14 mouse cellular contexts compared by ENCODE assay signal in genomic region chr3:133357426-133357974, GRCm38 (mm10).
"Had no signal": no experiment of that assay in that cellular context is flagged by ENCODE, and none has a peak within 500 bp of the region (broad histone marks: within the 10 kb centered on the region; RNA-seq: fewer than 3 reads in every experiment).

No protein-coding gene starts in this region.

- H3K27me3 ChIP-seq: liver, embryonic 15.5 days; neural tube, embryonic 15.5 days had no signal

- H3K9me3 ChIP-seq: liver, embryonic 15.5 days; midbrain, embryonic 10.5 days; neural tube, embryonic 15.5 days had no signal

- H3K4me3 ChIP-seq: layer of hippocampus, adult 2 months; liver, embryonic 15.5 days; midbrain, embryonic 10.5 days; myocyte; neural tube, embryonic 15.5 days had no signal

- H3K9ac ChIP-seq: liver, embryonic 15.5 days; neural tube, embryonic 15.5 days had no signal

- H3K4me1 ChIP-seq: liver, embryonic 15.5 days; midbrain, embryonic 10.5 days; neural tube, embryonic 15.5 days had no signal

- H3K4me2 ChIP-seq: liver, embryonic 11.5 days; liver, embryonic 15.5 days; neural tube, embryonic 15.5 days had no signal

- DNase-seq: kidney, adult 2 months; kidney, postnatal 36 days; lung, adult 2 months; lung, postnatal 10 days; lung, postnatal 4 days; midbrain, embryonic 14.5 days; right cerebral cortex, postnatal 4 days; thymus, postnatal 36 days had no signal

- H3K27ac ChIP-seq: layer of hippocampus, adult 2 months; liver, embryonic 15.5 days; midbrain, embryonic 10.5 days; neural tube, embryonic 15.5 days had no signal

- H3K36me3 ChIP-seq: liver, embryonic 15.5 days; neural tube, embryonic 15.5 days had no signal
